Comparison of ENCODE assay signal across 8 mouse cellular contexts in the genomic region with DNA sequence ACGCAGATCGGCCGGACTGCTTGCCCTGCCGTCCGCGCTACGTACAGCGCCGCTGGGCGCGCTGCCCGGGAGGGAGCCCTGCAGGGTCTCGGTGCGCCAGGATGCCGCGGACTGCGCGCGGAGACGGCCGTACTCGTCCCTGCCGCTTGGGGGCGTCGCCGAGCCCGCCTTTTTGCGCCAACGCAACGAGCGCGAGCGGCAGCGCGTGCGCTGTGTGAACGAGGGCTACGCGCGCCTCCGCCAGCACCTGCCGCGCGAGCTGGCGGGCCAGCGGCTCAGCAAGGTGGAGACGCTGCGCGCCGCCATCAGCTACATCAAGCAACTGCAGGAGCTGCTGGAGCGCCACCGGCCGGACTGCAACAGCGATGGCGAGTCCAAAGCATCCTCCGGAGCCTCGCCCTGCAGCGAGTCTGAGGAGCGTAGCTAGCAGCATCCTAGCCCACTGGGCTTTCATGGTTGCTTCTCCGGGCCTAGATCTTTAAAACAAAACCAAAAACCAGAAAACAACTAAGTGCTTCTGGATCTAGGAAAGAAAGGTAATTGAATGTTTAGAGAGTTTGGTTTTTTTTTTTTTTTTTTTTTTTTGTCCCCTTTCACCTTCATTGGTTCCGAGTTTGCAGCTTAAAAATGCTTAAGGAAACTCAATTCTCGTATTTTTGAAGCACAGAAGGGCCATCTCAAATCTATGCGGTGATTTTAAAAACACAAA. TPM values are rescaled to one million over a fixed set of nuclear protein-coding genes. Genes with fewer than 3 reads are reported as not detected.
DNase-seq lines count a peak whose midpoint lies in the region; ATAC-seq lines count a peak whose summit lies in the region.

No protein-coding gene starts in this region.

- intact Hi-C loops in left cerebral cortex, postnatal 14 days (cut with DNase I), result no loop called here

- peak; percentile 92 for DNase-seq in R1 (ENCODE audit: low read depth, low spot score)
- peak; percentile 86 for DNase-seq in cerebellum, adult 8-10 months
- DNase-seq in frontal cortex, postnatal 10 days (ENCODE audit: low spot score in 2 of 2), result peak; percentile 51 to 72
- peak; percentile 78 for DNase-seq in left cerebral cortex, postnatal 14 days (ENCODE audit: low spot score in 2 of 2)
- peak; percentile 88 for DNase-seq in right cerebral cortex, postnatal 25 days
- DNase-seq in yolk sac, embryonic 10.5 days (ENCODE audit: low spot score), result peak; percentile 59

- H3K4me1 ChIP-seq in intestine, embryonic 16.5 days (ENCODE audit: control insufficient read depth, insufficient read depth, low read length), result peaks cover 5% of the 10 kb centered on the region; the same call in 1 of the 2 replicates

- peaks cover 6% of the 10 kb centered on the region; the same call in 1 of the 2 replicates for H3K27me3 ChIP-seq in intestine, embryonic 16.5 days (replicated peaks; ENCODE audit: control insufficient read depth, insufficient read depth, low read length)

- under 1% methylated on average over 63 of the region's 63 CpGs for WGBS in intestine, embryonic 16.5 days

- H3K4me3 ChIP-seq in intestine, embryonic 16.5 days (ENCODE audit: low read length), result peak overlapping the region; percentile 56

- H3K27ac ChIP-seq in intestine, embryonic 16.5 days (ENCODE audit: low read length), result no peak overlapping the region

- ATAC-seq in intestine, embryonic 16.5 days, result peak; percentile 92
- ATAC-seq in megakaryocyte-erythroid progenitor cell, adult 5-6 weeks (replicated peaks; ENCODE audit: low FRiP score, low TSS enrichment, poor library complexity, severe bottlenecking), result peak; percentile 84

- no peaks in the 10 kb centered on the region for H3K36me3 ChIP-seq in intestine, embryonic 16.5 days (ENCODE audit: control insufficient read depth, insufficient read depth, low read length)

- H3K4me2 ChIP-seq in intestine, embryonic 16.5 days (ENCODE audit: low read depth, low read length), result peak overlapping the region; percentile 94

- H3K9me3 ChIP-seq in intestine, embryonic 16.5 days (ENCODE audit: control insufficient read depth, low read length), result no peaks in the 10 kb centered on the region

- H3K9ac ChIP-seq in intestine, embryonic 16.5 days (ENCODE audit: low read depth, low read length), result peak overlapping the region; percentile 45; the same call in 1 of the 2 replicates

RNA-seq across cellular contexts. Expression of gene Ascl4, which starts 1.2 kb away (rescaled TPM):
- 0.06 and 0.18 TPM in 2 replicates for polyA plus RNA-seq in intestine, embryonic 16.5 days (2015; fragmentation: Nextera tagmentation; extraction: Ambion mirVana)
- under 1 TPM in 1 of 2 experiments, not detected in 1; 0.18 TPM for total RNA-seq in left cerebral cortex, postnatal 14 days (2021)
- not detected in 2 replicates for total RNA-seq in megakaryocyte-erythroid progenitor cell, adult 5-6 weeks (2014; fragmentation: Nextera tagmentation)
- total RNA-seq in megakaryocyte-erythroid progenitor cell, adult 5-6 weeks (2017), result not detected in 2 replicates

RNA-seq across cellular contexts. Expression of gene Prdm4, which starts 11.7 kb away (rescaled TPM):
- 11.6 and 12.7 TPM in 2 replicates for polyA plus RNA-seq in intestine, embryonic 16.5 days (2015; fragmentation: Nextera tagmentation; extraction: Ambion mirVana)
- 10 to 100 TPM; 30.5 to 34.0 TPM for total RNA-seq in left cerebral cortex, postnatal 14 days (2021)
- total RNA-seq in megakaryocyte-erythroid progenitor cell, adult 5-6 weeks (2014; fragmentation: Nextera tagmentation), result 21.1 and 23.3 TPM in 2 replicates
- 27.7 and 30.9 TPM in 2 replicates for total RNA-seq in megakaryocyte-erythroid progenitor cell, adult 5-6 weeks (2017)

RNA-seq across cellular contexts. Expression of gene Rtcb, which starts 29.0 kb away (rescaled TPM):
- polyA plus RNA-seq in intestine, embryonic 16.5 days (2015; fragmentation: Nextera tagmentation; extraction: Ambion mirVana), result 146 and 157 TPM in 2 replicates
- 10 to 100 TPM; 95.1 to 95.2 TPM for total RNA-seq in left cerebral cortex, postnatal 14 days (2021)
- 93.1 and 98.0 TPM in 2 replicates for total RNA-seq in megakaryocyte-erythroid progenitor cell, adult 5-6 weeks (2014; fragmentation: Nextera tagmentation)
- 175 and 178 TPM in 2 replicates for total RNA-seq in megakaryocyte-erythroid progenitor cell, adult 5-6 weeks (2017)
